Mouse (Mus musculus) intestine, postnatal 0 days (tissue): ENCODE results near the gene Gm43552. TPM values are rescaled to one million over a fixed set of nuclear protein-coding genes. Genes with fewer than 3 reads are reported as not detected.

ENCODE experiments used
- ATAC-seq: fragments of 200-750 bp; cut with Nextera tagmentation; 2 replicates; pipeline ENCODE4 v1.8.0; 2017; ENCODE audit warnings: mild to moderate bottlenecking, moderate TSS enrichment, moderate library complexity
- H3K27ac ChIP-seq: fragments of 300-500 bp; sonication (generic); 2 replicates; pipeline ENCODE4 v1.5.1; 2014; ENCODE audit warnings: mild to moderate bottlenecking, low read depth, low read length, moderate library complexity
- H3K27me3 ChIP-seq: fragments of 300-500 bp; sonication (generic); replicated peaks from 2 replicates; pipeline ENCODE4 v1.6.1; 2014; ENCODE audit warnings: low read length, mixed read lengths; ENCODE audit not compliant: control insufficient read depth, insufficient read depth
- H3K36me3 ChIP-seq: fragments of 300-500 bp; sonication (generic); 2 replicates; pipeline ENCODE4 v1.6.1; 2014; ENCODE audit warnings: mild to moderate bottlenecking, moderate library complexity; ENCODE audit not compliant: control insufficient read depth, insufficient read depth
- H3K4me1 ChIP-seq: fragments of 300-500 bp; sonication (generic); replicated peaks from 2 replicates; pipeline ENCODE4 v1.6.1; 2014; ENCODE audit warnings: antibody characterized with exemption, low read length, mixed read lengths; ENCODE audit not compliant: control insufficient read depth, insufficient read depth
- H3K4me2 ChIP-seq: fragments of 300-500 bp; sonication (generic); replicated peaks from 2 replicates; pipeline ENCODE4 v1.6.1; 2014; ENCODE audit warnings: low read depth, mild to moderate bottlenecking, moderate library complexity
- H3K4me3 ChIP-seq: fragments of 300-500 bp; sonication (generic); 2 replicates; pipeline ENCODE4 v1.5.1; 2014; ENCODE audit warnings: low read depth, low read length
- H3K9ac ChIP-seq: fragments of 300-500 bp; sonication (generic); 2 replicates; pipeline ENCODE4 v1.6.1; 2014; ENCODE audit warnings: mild to moderate bottlenecking, low read depth, low read length
- H3K9me3 ChIP-seq: fragments of 300-500 bp; sonication (generic); 2 replicates; pipeline ENCODE4 v1.6.1; 2016; ENCODE audit warnings: mixed run types; ENCODE audit not compliant: control insufficient read depth
- CTCF ChIP-seq: sonication (generic); IDR thresholded peaks from 2 replicates; pipeline ENCODE4 v1.5.1; 2016; ENCODE audit warnings: low read depth, mild to moderate bottlenecking, control low read depth, antibody characterized with exemption, moderate library complexity
- WGBS: fragments of 180-500 bp; shearing (Covaris S2); extraction: QIAGEN DNeasy Blood & Tissue Kit; methylation state at CpG from one replicate; pipeline ENCODE4 v1.1.7; 2014; 5-methylcytosine and 5-hydroxymethylcytosine counted together
- polyA plus RNA-seq: library from polyadenylated mRNA; unstranded; fragments of >200 nt; fragmentation: Nextera tagmentation; extraction: Ambion mirVana; gene quantifications from 2 replicates; pipeline ENCODE4 v1.2.1, GENCODE M21; 2015

Gm43552 gene
- polyA plus RNA-seq, 1 experiment from 2014 or later, result not detected

DNA sequence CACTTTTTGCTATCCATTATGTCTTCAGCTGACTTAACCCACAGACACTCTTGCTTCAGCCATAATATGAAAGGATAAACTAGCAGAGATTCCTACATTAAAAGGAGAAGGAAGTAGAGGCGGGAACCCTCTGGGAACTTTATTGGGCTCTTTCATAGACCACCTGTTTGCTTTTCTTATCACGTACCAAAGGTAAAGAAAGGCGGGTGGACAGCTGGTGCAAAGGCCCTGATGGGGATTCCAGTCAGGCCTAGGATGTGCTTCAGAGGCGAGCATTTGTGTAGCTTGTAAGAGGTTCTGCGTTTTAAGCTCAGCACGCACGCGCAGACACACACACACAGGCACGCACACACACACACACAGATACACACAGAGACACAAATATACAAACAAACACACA is 8.8 kb upstream of the Gm43552 start:
- Histone ChIP-seq H3K36me3 (no peaks in the 10 kb centered on the region), H3K4me1 (no peaks in the 10 kb centered on the region), H3K9ac (no peak overlapping the region), H3K27me3 (no peaks in the 10 kb centered on the region), H3K27ac (no peak overlapping the region), H3K4me2 (no peak overlapping the region), H3K4me3 (no peak overlapping the region), H3K9me3 (no peaks in the 10 kb centered on the region)
- no peak for TF ChIP-seq CTCF
- 61% methylated on average over 9 of the region's 9 CpGs for WGBS
- ATAC-seq, result no peak

GRCm38 (mm10) chr5:65500231-65500630 is 7.6 kb upstream of the Gm43552 start:
- H3K9me3 ChIP-seq, result no peaks in the 10 kb centered on the region
- TF ChIP-seq CTCF, result no peak
- no peaks in the 10 kb centered on the region for H3K27me3 ChIP-seq
- ATAC-seq, result no peak
- no peak overlapping the region for H3K9ac ChIP-seq
- no peak overlapping the region for H3K4me3 ChIP-seq
- no peaks in the 10 kb centered on the region for H3K36me3 ChIP-seq
- no peak overlapping the region for H3K4me2 ChIP-seq
- no peaks in the 10 kb centered on the region for H3K4me1 ChIP-seq
- H3K27ac ChIP-seq, result no peak overlapping the region
- 84% methylated on average over 7 of the region's 7 CpGs for WGBS

DNA sequence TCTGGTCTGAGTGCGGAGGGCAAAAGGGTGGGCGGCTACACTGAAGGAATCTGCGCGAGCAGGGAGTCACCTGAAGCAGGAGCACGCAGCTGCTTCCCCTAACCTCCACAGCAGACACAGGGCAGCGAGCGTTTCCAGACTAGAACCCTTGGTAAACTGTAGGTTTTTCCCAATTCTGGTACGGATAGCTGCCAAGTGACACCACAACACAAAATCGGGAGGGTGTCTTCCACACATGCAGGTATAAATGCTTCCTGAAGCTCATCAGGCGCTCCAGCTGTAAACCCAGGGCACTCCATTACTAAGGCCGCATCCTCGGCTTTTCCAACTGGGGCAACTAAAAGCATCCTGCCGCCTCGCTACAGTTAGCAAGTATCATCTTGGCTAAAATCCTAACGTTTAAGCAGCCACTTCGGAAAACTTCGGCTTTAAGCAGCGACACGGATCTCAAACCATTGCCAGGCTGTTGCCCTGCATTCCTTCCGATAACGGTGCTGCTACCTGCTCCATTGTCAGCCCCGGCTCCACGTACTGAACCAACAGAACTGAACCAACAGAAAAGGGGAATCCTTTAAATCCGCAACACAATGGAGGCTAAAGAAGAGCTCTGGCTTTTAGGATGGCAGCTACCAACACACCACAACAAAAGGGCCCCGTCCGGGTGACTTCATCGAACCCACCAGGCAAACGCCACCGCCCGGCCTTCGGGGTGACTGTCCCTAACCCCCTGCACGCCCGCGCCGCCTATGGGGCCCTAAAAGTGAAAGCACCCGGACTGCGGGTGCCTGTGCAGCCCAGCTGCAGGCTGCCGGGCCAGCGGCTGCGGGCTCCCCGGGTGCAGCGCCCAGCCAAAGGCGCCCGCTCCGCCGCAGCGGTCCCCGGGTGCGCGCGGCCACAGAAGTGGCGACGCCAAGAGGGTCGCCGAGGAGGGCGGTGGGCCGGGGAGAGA is 592 bp downstream of the Gm43552 start:
- H3K4me1 ChIP-seq, result no peaks in the 10 kb centered on the region
- no peaks in the 10 kb centered on the region for H3K9me3 ChIP-seq
- H3K27ac ChIP-seq, result peak overlapping the region; percentile 99
- H3K4me3 ChIP-seq, result peak overlapping the region; percentile 94
- peak; percentile 84 for ATAC-seq
- H3K36me3 ChIP-seq, result no peaks in the 10 kb centered on the region
- WGBS, result under 1% methylated on average over 52 of the region's 57 CpGs
- peak overlapping the region; percentile 98 for H3K9ac ChIP-seq
- H3K27me3 ChIP-seq, result no peaks in the 10 kb centered on the region
- peak; percentile 63 for TF ChIP-seq CTCF
- peak overlapping the region; percentile 63 for H3K4me2 ChIP-seq

GRCm38 (mm10) chr5:65489830-65490229 is 2.8 kb downstream of the Gm43552 start:
- Histone ChIP-seq H3K9ac (no peak overlapping the region), H3K4me2 (no peak overlapping the region), H3K9me3 (no peaks in the 10 kb centered on the region), H3K4me3 (no peak overlapping the region), H3K4me1 (no peaks in the 10 kb centered on the region), H3K36me3 (no peaks in the 10 kb centered on the region), H3K27ac (no peak overlapping the region), H3K27me3 (no peaks in the 10 kb centered on the region)
- ATAC-seq, result no peak
- TF ChIP-seq CTCF, result no peak
- WGBS, result 75% methylated on average over 4 of the region's 4 CpGs

GRCm38 (mm10) chr5:65488725-65489124 is 3.9 kb downstream of the Gm43552 start:
- Histone ChIP-seq H3K27ac (no peak overlapping the region), H3K27me3 (no peaks in the 10 kb centered on the region), H3K36me3 (no peaks in the 10 kb centered on the region), H3K4me3 (no peak overlapping the region), H3K4me2 (no peak overlapping the region), H3K9me3 (no peaks in the 10 kb centered on the region), H3K9ac (no peak overlapping the region), H3K4me1 (peaks cover 2% of the 10 kb centered on the region; the same call in 1 of the 2 replicates)
- WGBS, result 58% methylated on average over 7 of the region's 7 CpGs
- TF ChIP-seq CTCF, result no peak
- no peak for ATAC-seq

DNA sequence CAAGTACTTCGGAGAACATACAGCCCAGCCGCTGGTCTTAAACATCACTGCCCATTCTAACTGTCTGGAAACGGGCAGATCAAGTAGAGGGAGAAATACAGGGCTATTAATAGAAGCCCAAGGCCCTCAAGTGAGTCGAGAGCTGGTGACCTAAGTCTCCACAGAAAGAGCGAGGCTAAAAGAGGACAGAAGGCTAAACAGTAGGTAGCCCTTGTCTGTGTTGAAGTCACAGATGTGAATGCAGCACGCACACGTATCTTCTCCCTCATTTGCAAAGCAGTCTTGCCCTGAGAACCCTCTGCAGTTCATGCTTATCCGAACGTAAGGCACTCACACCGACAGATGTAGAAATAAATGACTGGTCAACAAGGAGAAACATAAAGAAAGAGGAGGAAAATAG is 5.3 kb downstream of the Gm43552 start:
- no peaks in the 10 kb centered on the region for H3K9me3 ChIP-seq
- WGBS, result 86% methylated on average over 10 of the region's 10 CpGs
- H3K27me3 ChIP-seq, result no peaks in the 10 kb centered on the region
- no peaks in the 10 kb centered on the region for H3K36me3 ChIP-seq
- no peak overlapping the region for H3K4me2 ChIP-seq
- H3K4me1 ChIP-seq, result peaks cover 2% of the 10 kb centered on the region; the same call in 1 of the 2 replicates
- no peak overlapping the region for H3K9ac ChIP-seq
- no peak overlapping the region for H3K27ac ChIP-seq
- no peak overlapping the region for H3K4me3 ChIP-seq
- TF ChIP-seq CTCF, result no peak
- no peak for ATAC-seq
